Mouse (Mus musculus): ENCODE results near the gene Hnrnpul1.

- TF ChIP-seq POLR2A (IDR thresholded peaks at IDR 0.05; ENCODE audit: borderline replicate concordance, control insufficient read depth, low read depth, low read length) (peak; percentile 71; the same call in 1 of the 2 replicates), CTCF (IDR thresholded peaks at IDR 0.05; ENCODE audit: control insufficient read depth, insufficient read depth, low read length) (no peak)
Measured at GRCm38 (mm10) chr7:25683474-25684180, 70.9 kb downstream of the Hnrnpul1 start.
